10 mouse cellular contexts compared by ENCODE assay signal in the genomic region with DNA sequence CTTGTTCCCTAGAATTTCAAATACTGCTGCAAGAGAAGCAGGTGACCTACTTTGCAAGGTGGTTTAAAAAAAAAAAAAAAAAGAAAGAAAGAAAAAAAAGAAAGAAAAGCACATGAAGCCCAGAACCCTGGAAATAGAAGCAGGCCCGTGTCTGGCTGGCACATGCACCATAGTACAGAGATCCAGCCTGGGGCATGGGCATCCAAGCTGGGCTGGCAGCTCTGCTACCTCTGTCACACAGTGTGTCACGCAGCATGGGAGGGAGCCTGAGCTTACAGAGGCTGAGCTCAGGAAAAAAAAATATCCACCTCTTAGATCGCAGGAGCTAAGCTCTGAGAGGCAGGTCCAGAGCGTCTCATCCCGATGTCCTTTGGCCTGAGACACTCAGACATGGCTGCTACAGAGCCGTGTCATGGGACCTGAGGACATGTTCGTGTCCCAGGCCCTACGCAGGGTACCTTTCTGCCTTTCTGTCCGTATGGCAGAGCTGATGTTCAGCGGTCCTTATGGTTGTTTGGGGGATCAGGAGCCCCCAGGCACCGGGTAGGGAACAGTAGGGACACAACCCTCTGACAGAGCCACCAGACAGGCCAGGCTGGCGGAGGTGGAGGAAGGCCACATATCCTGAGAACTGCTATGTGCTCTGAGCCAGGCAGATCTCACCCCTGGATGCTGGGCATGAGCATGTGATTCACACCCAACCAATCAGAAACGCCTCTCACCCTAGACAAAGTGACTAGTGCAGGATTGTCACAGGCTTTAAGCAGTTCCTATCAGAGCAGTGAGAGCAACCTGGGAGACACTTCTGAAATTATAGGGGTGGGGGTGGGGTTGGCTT.
DNase-seq lines count a peak whose midpoint lies in the region; ATAC-seq lines count a peak whose summit lies in the region.
"Had no signal": no experiment of that assay in that cellular context is flagged by ENCODE, and none has a peak within 500 bp of the region (broad histone marks: within the 10 kb centered on the region; RNA-seq: fewer than 3 reads in every experiment).

No protein-coding gene starts in this region.

- H3K36me3 ChIP-seq in hindbrain, embryonic 10.5 days: peaks cover 36% of the 10 kb centered on the region
- H3K36me3 ChIP-seq in midbrain, embryonic 15.5 days (replicated peaks): no peaks in the 10 kb centered on the region

- H3K9ac ChIP-seq in midbrain, embryonic 15.5 days: peak overlapping the region; percentile 28

- peak overlapping the region; percentile 30 for H3K4me2 ChIP-seq in midbrain, embryonic 15.5 days

- DNase-seq in cerebellum, postnatal 4 days (ENCODE audit: low spot score in 2 of 2): no peak
- DNase-seq in ZHBTc4 (ENCODE audit: low read depth, low spot score): peak; percentile 69
- DNase-seq in hindbrain, embryonic 10.5 days (ENCODE audit: low spot score): no peak
- DNase-seq in spleen, postnatal 10 days (ENCODE audit: low spot score in 2 of 2): no peak
- no peak for DNase-seq in T-cell, adult 2 months (ENCODE audit: low spot score)
- DNase-seq: adrenal gland, postnatal 36 days had no signal

- ATAC-seq in cerebellum, adult (ENCODE audit: insufficient number of reproducible peaks, low FRiP score, low TSS enrichment): peak; percentile 56
- ATAC-seq in midbrain, embryonic 15.5 days (replicated peaks): peak; percentile 95
- no peak for ATAC-seq in megakaryocyte, adult 5-6 weeks (ENCODE audit: poor library complexity, severe bottlenecking)

- H3K4me1 ChIP-seq in hindbrain, embryonic 10.5 days (replicated peaks): peaks cover 10% of the 10 kb centered on the region; the same call in 1 of the 2 replicates
- H3K4me1 ChIP-seq in midbrain, embryonic 15.5 days: peaks cover 20% of the 10 kb centered on the region

- no peaks in the 10 kb centered on the region for H3K9me3 ChIP-seq in hindbrain, embryonic 10.5 days
- H3K9me3 ChIP-seq in midbrain, embryonic 15.5 days: no peaks in the 10 kb centered on the region
- H3K9me3 ChIP-seq: megakaryocyte, embryonic 14.5 days had no signal

- 82% methylated on average over 13 of the region's 13 CpGs for WGBS in hindbrain, embryonic 10.5 days
- 70% methylated on average over 13 of the region's 13 CpGs for WGBS in midbrain, embryonic 15.5 days

- peak overlapping the region; percentile 62; the same call in 1 of the 2 replicates for H3K27ac ChIP-seq in hindbrain, embryonic 10.5 days
- peak overlapping the region; percentile 88 for H3K27ac ChIP-seq in midbrain, embryonic 15.5 days

- H3K27me3 ChIP-seq in hindbrain, embryonic 10.5 days (ENCODE audit: insufficient read depth, poor library complexity, severe bottlenecking): no peaks in the 10 kb centered on the region
- no peaks in the 10 kb centered on the region for H3K27me3 ChIP-seq in midbrain, embryonic 15.5 days (replicated peaks)
- H3K27me3 ChIP-seq: megakaryocyte, embryonic 14.5 days had no signal

- no peak overlapping the region for H3K4me3 ChIP-seq in hindbrain, embryonic 10.5 days
- no peak overlapping the region for H3K4me3 ChIP-seq in midbrain, embryonic 15.5 days
- H3K4me3 ChIP-seq: megakaryocyte, embryonic 14.5 days had no signal
